Mouse (Mus musculus) neural tube, embryonic 13.5 days (tissue): ENCODE results near the gene Foxa3. TPM values are rescaled to one million over a fixed set of nuclear protein-coding genes. Genes with fewer than 3 reads are reported as not detected.

Experiments
- ATAC-seq: fragments of 200-750 bp; cut with Nextera tagmentation; 2 replicates; pipeline ENCODE4 v1.8.0; 2017; ENCODE audit warnings: low read depth, mild to moderate bottlenecking, moderate TSS enrichment, moderate library complexity
- H3K27ac ChIP-seq: fragments of 300-500 bp; sonication (generic); replicated peaks from 2 replicates; pipeline ENCODE4 v1.5.1; 2015; ENCODE audit warnings: moderate library complexity, mild to moderate bottlenecking, inconsistent platforms
- H3K27me3 ChIP-seq: fragments of 300-500 bp; sonication (generic); 2 replicates; pipeline ENCODE4 v1.6.1; 2015; ENCODE audit warnings: mild to moderate bottlenecking, inconsistent platforms
- H3K36me3 ChIP-seq: fragments of 300-500 bp; sonication (generic); 2 replicates; pipeline ENCODE4 v1.6.1; 2015; ENCODE audit warnings: mild to moderate bottlenecking, inconsistent platforms
- H3K4me1 ChIP-seq: fragments of 300-500 bp; sonication (generic); replicated peaks from 2 replicates; pipeline ENCODE4 v1.6.1; 2015; ENCODE audit warnings: inconsistent platforms
- H3K4me2 ChIP-seq: fragments of 300-500 bp; sonication (generic); 2 replicates; pipeline ENCODE4 v1.6.1; 2015; ENCODE audit warnings: inconsistent platforms, mild to moderate bottlenecking, moderate library complexity
- H3K4me3 ChIP-seq: fragments of 300-500 bp; sonication (generic); 2 replicates; pipeline ENCODE4 v1.5.1; 2015; ENCODE audit warnings: mild to moderate bottlenecking, inconsistent platforms
- H3K9ac ChIP-seq: fragments of 300-500 bp; sonication (generic); 2 replicates; pipeline ENCODE4 v1.6.1; 2015; ENCODE audit warnings: moderate library complexity, mild to moderate bottlenecking, inconsistent platforms
- H3K9me3 ChIP-seq: fragments of 300-500 bp; sonication (generic); 2 replicates; pipeline ENCODE4 v1.6.1; 2016; ENCODE audit warnings: inconsistent platforms
- WGBS: fragments of 180-500 bp; shearing (Covaris S2); methylation state at CpG from one replicate; pipeline ENCODE4 v1.1.7; 2015; 5-methylcytosine and 5-hydroxymethylcytosine counted together
- polyA plus RNA-seq: library from polyadenylated mRNA; unstranded; fragments of >200 nt; fragmentation: Nextera tagmentation; extraction: Ambion mirVana; gene quantifications from 2 replicates; pipeline ENCODE4 v1.2.1, GENCODE M21; 2015

The Foxa3 gene
- polyA plus RNA-seq, 1 experiment from 2014 or later = 0.13 TPM

DNA sequence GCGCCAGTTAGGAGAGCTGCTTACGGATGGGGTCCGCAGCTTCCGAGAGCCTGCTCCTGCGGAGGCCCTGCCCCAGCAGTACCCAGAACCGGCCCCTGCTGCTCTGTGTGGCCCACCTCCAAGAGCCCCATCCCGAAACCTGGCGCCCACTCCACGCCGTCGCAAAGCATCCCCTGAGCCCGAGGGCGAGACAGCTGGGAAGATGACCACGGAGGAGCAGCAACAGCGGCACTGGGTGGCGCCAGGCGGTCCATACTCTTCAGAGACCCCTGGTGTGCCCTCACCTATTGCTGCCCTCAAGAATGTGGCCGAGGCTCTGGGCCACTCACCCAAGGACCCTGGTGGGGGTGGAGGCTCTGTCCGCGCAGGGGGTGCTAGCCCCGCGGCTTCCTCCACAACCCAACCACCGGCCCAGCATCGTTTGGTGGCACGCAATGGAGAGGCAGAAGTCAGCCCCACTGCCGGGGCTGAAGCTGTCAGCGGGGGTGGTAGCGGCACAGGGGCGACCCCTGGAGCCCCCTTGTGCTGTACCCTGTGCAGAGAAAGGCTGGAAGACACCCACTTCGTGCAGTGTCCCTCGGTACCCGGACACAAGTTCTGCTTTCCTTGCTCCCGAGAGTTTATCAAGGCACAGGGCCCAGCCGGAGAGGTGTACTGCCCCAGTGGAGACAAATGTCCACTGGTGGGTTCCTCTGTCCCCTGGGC is 17.8 kb downstream of the Foxa3 start:
- Histone ChIP-seq H3K9me3 (no peaks in the 10 kb centered on the region), H3K4me2 (peak overlapping the region; percentile 100), H3K4me1 (peaks cover 64% of the 10 kb centered on the region), H3K36me3 (peaks cover 31% of the 10 kb centered on the region), H3K27ac (no peak overlapping the region), H3K9ac (peak overlapping the region; percentile 95), H3K4me3 (peak overlapping the region; percentile 96), H3K27me3 (no peaks in the 10 kb centered on the region)
- no peak for ATAC-seq
- 79% methylated on average over 34 of the region's 34 CpGs for WGBS

GRCm38 (mm10) chr7:19004631-19005079 is 18.7 kb downstream of the Foxa3 start:
- peak; percentile 1 for ATAC-seq
- peak overlapping the region; percentile 90 for H3K27ac ChIP-seq
- peaks cover 31% of the 10 kb centered on the region for H3K36me3 ChIP-seq
- no peaks in the 10 kb centered on the region for H3K27me3 ChIP-seq
- 6% methylated on average over 34 of the region's 34 CpGs for WGBS
- H3K4me3 ChIP-seq = peak overlapping the region; percentile 96
- no peaks in the 10 kb centered on the region for H3K9me3 ChIP-seq
- peaks cover 72% of the 10 kb centered on the region for H3K4me1 ChIP-seq
- H3K9ac ChIP-seq = peak overlapping the region; percentile 95
- peak overlapping the region; percentile 100 for H3K4me2 ChIP-seq

GRCm38 (mm10) chr7:19003902-19004630 is 19.3 kb downstream of the Foxa3 start, which contains the start of gene Irf2bp1:
TSS of gene Irf2bp1 (plus strand) at chr7:19004044.
- Histone ChIP-seq H3K27ac (peak within 1 kb of the TSS; percentile 90), H3K4me2 (peak within 1 kb of the TSS; percentile 100), H3K9me3 (no peaks in the 10 kb centered on the region), H3K4me1 (peaks cover 78% of the 10 kb centered on the region), H3K9ac (peak within 1 kb of the TSS; percentile 95), H3K4me3 (peak within 1 kb of the TSS; percentile 96), H3K36me3 (peaks cover 31% of the 10 kb centered on the region), H3K27me3 (no peaks in the 10 kb centered on the region)
- WGBS = under 1% methylated on average over 89 of the region's 90 CpGs
- peak; percentile 56 for ATAC-seq

DNA sequence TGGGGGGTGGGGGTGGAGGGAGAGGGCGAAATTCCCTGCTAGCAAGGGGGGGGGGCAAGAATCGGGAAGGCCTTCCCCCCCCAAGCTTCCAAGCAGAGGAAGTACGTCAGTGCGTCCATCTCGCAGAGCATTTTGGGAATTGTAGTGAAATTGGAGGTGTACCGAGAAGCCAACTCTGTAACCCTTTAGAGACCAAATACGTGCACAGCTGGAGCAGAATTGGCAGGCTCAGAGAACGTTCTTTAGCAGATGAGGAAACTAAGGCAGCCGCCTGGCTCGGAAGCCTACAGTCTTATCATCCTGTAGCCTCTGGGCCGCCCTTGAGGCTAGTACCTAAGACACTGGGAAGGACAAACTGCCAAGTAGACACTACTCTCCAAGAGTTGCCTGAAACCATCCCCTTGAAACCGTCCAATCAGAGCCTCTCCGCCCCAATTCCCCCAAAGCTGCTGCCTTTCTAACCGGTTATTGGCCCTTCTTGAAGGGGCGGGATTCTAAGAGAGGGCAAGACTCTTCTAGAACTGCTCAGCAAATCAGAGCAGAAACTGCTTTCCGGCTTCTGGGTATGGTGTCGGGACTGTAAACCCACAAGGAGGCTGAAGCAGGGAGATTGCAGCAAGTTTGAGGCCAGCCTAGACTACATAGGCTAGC is 20.4 kb downstream of the Foxa3 start:
- Histone ChIP-seq H3K27me3 (no peaks in the 10 kb centered on the region), H3K36me3 (peaks cover 29% of the 10 kb centered on the region), H3K4me2 (peak overlapping the region; percentile 66), H3K4me3 (peak overlapping the region; percentile 42), H3K27ac (peak overlapping the region; percentile 61), H3K9me3 (no peaks in the 10 kb centered on the region), H3K9ac (peak overlapping the region; percentile 82), H3K4me1 (peaks cover 80% of the 10 kb centered on the region)
- peak; percentile 45 for ATAC-seq
- 3% methylated on average over 17 of the region's 17 CpGs for WGBS

DNA sequence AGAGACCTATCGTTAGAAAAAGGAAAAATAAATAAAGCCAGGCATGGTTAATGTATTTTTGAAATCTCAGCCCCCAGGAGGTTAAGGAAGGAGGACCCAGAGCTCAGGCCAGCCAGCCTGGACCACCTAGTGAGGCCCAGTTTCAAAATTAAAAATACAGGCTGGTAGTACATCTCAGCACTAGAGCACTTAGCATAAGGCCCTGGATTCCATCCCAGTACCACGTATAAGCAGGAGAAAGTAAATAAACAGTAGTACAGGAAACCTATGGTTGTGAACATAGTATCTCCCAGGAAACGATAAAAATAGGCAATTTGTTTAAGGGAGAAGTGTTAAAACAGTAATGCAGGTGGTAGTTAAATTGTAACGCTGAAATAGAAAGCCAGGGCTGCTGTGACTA is 21.2 kb downstream of the Foxa3 start:
- Histone ChIP-seq H3K4me3 (peak overlapping the region; percentile 42), H3K9me3 (no peaks in the 10 kb centered on the region), H3K4me2 (peak overlapping the region; percentile 66), H3K36me3 (peaks cover 21% of the 10 kb centered on the region), H3K4me1 (peaks cover 72% of the 10 kb centered on the region), H3K9ac (peak overlapping the region; percentile 82; the same call in 1 of the 2 replicates), H3K27ac (peak overlapping the region; percentile 61), H3K27me3 (no peaks in the 10 kb centered on the region)
- no peak for ATAC-seq
- WGBS = 49% methylated on average over 4 of the region's 4 CpGs

- Histone ChIP-seq H3K4me2 (no peak overlapping the region), H3K4me3 (no peak overlapping the region), H3K9ac (no peak overlapping the region), H3K9me3 (no peaks in the 10 kb centered on the region), H3K36me3 (peaks cover 18% of the 10 kb centered on the region), H3K4me1 (peaks cover 68% of the 10 kb centered on the region), H3K27ac (0 out of 2 replicates have a peak overlapping the region, but pooled peaks have one; percentile 33), H3K27me3 (no peaks in the 10 kb centered on the region)
- WGBS = 40% methylated on average over 3 of the region's 3 CpGs
- ATAC-seq = no peak
Observed at GRCm38 (mm10) chr7:19001807-19002085, 21.6 kb downstream of the Foxa3 start.

- 0 out of 2 replicates have a peak overlapping the region, but pooled peaks have one; percentile 33 for H3K27ac ChIP-seq
- peaks cover 20% of the 10 kb centered on the region for H3K36me3 ChIP-seq
- 29% methylated on average over 18 of the region's 18 CpGs for WGBS
- no peaks in the 10 kb centered on the region for H3K27me3 ChIP-seq
- H3K4me1 ChIP-seq = peaks cover 63% of the 10 kb centered on the region
- peak overlapping the region; percentile 57 for H3K4me2 ChIP-seq
- no peaks in the 10 kb centered on the region for H3K9me3 ChIP-seq
- peak overlapping the region; percentile 38 for H3K4me3 ChIP-seq
- H3K9ac ChIP-seq = peak overlapping the region; percentile 73
- ATAC-seq = no peak
Observed at GRCm38 (mm10) chr7:19001066-19001806, 22.1 kb downstream of the Foxa3 start.

GRCm38 (mm10) chr7:19000421-19000820 is 22.9 kb downstream of the Foxa3 start:
- H3K36me3 ChIP-seq = peaks cover 20% of the 10 kb centered on the region
- ATAC-seq = no peak
- no peaks in the 10 kb centered on the region for H3K27me3 ChIP-seq
- peaks cover 56% of the 10 kb centered on the region for H3K4me1 ChIP-seq
- 56% methylated on average over 10 of the region's 10 CpGs for WGBS
- H3K9ac ChIP-seq = peak overlapping the region; percentile 73
- peak overlapping the region; percentile 38 for H3K4me3 ChIP-seq
- H3K27ac ChIP-seq = 0 out of 2 replicates have a peak overlapping the region, but pooled peaks have one; percentile 33
- H3K9me3 ChIP-seq = no peaks in the 10 kb centered on the region
- H3K4me2 ChIP-seq = peak overlapping the region; percentile 57

- Histone ChIP-seq H3K4me2 (no peak overlapping the region), H3K9me3 (no peaks in the 10 kb centered on the region), H3K4me3 (no peak overlapping the region), H3K9ac (no peak overlapping the region), H3K27me3 (0 out of 2 replicates have a peak, but pooled peaks cover 1% of the 10 kb centered on the region), H3K4me1 (peaks cover 60% of the 10 kb centered on the region), H3K36me3 (peaks cover 18% of the 10 kb centered on the region), H3K27ac (no peak overlapping the region)
- ATAC-seq = no peak
- 36% methylated on average over 9 of the region's 9 CpGs for WGBS
Observed at GRCm38 (mm10) chr7:18998835-18999234, 24.5 kb downstream of the Foxa3 start.

GRCm38 (mm10) chr7:18993036-18993435 is 30.3 kb downstream of the Foxa3 start:
- Histone ChIP-seq H3K27me3 (peaks cover 21% of the 10 kb centered on the region), H3K36me3 (peaks cover 18% of the 10 kb centered on the region), H3K9ac (peak overlapping the region; percentile 79; the same call in 1 of the 2 replicates), H3K9me3 (no peaks in the 10 kb centered on the region), H3K27ac (no peak overlapping the region), H3K4me1 (peaks cover 46% of the 10 kb centered on the region), H3K4me2 (peak overlapping the region; percentile 83), H3K4me3 (peak overlapping the region; percentile 62)
- no peak for ATAC-seq
- 80% methylated on average over 5 of the region's 5 CpGs for WGBS

- H3K4me1 ChIP-seq = peaks cover 46% of the 10 kb centered on the region
- peak overlapping the region; percentile 79 for H3K9ac ChIP-seq
- no peaks in the 10 kb centered on the region for H3K9me3 ChIP-seq
- ATAC-seq = no peak
- peaks cover 21% of the 10 kb centered on the region for H3K27me3 ChIP-seq
- peak overlapping the region; percentile 62 for H3K4me3 ChIP-seq
- H3K36me3 ChIP-seq = peaks cover 18% of the 10 kb centered on the region
- H3K4me2 ChIP-seq = peak overlapping the region; percentile 83
- H3K27ac ChIP-seq = peak overlapping the region; percentile 80; the same call in 1 of the 2 replicates
- WGBS = 2% methylated on average over 31 of the region's 31 CpGs
Observed at GRCm38 (mm10) chr7:18992294-18992675, 31.1 kb downstream of the Foxa3 start.
